ENCODE assay signal across 23 mouse cellular contexts in the genomic region with DNA sequence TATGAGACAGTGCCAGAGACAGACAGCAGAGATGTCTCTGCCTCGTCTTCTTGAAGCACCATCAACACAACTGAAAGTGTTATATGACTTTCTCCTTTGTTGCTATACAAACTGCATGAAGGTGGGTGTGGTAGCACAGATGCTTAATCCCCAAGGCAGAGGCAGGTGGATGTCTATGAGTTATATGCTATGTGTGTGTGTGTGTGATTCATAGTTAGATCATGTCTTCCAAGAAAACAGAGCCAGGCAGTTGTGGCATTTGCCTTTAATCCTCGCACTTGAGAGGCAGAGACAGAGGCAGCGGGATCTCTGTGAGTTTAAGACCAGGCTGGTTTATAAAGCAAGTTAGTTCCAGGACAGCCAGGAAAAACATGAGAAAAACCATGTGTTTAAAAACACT. TPM values are rescaled to one million over a fixed set of nuclear protein-coding genes. Genes with fewer than 3 reads are reported as not detected.
A peak's percentile ranks its signal among the peaks of the same experiment; 100 is the strongest.
DNase-seq lines count a peak whose midpoint lies in the region; TF ChIP-seq lines count a peak whose summit lies in the region.
"Had no signal": no experiment of that assay in that cellular context is flagged by ENCODE, and none has a peak within 500 bp of the region (broad histone marks: within the 10 kb centered on the region; RNA-seq: fewer than 3 reads in every experiment).

No protein-coding gene starts in this region.

- H3K79me2 ChIP-seq in C2C12 (ENCODE audit: control insufficient read depth, insufficient read depth) (peaks cover 17% of the 10 kb centered on the region), myocyte (ENCODE audit: control insufficient read depth, insufficient read depth) (peaks cover 7% of the 10 kb centered on the region)

- peaks cover 8% of the 10 kb centered on the region for H3K79me3 ChIP-seq in C2C12 (ENCODE audit: low read depth)

- H3ac ChIP-seq in C2C12 (ENCODE audit: control insufficient read depth, insufficient read length, low read depth) (no peak overlapping the region), myocyte (ENCODE audit: control insufficient read depth, insufficient read length) (no peak overlapping the region)

- no peak for TF ChIP-seq POLR2A in myocyte (IDR thresholded peaks at IDR 0.05; ENCODE audit: insufficient read length, low read depth)
- TF ChIP-seq POLR2A in kidney, adult 2 months (IDR thresholded peaks at IDR 0.05; ENCODE audit: low read depth, low read length): no peak

- 89% methylated on average over 3 of the region's 3 CpGs for WGBS in kidney, adult 2 months

- H3K36me3 ChIP-seq in C2C12 (ENCODE audit: control insufficient read depth, insufficient read depth) (peaks cover 4% of the 10 kb centered on the region), myocyte (ENCODE audit: control insufficient read depth, insufficient read depth) (no peaks in the 10 kb centered on the region)
- H3K36me3 ChIP-seq in kidney, adult 2 months (ENCODE audit: control insufficient read depth, insufficient read depth, low read length): no peaks in the 10 kb centered on the region
- H3K36me3 ChIP-seq: embryonic facial prominence, embryonic 15.5 days; forebrain, embryonic 15.5 days had no signal

- H3K4me3 ChIP-seq in C2C12 (ENCODE audit: insufficient read depth, poor library complexity, severe bottlenecking) (no peak overlapping the region), myocyte (no peak overlapping the region)
- H3K4me3 ChIP-seq in kidney, adult 2 months (ENCODE audit: insufficient read depth, low read depth, low read length): no peak overlapping the region
- H3K4me3 ChIP-seq: embryonic facial prominence, embryonic 13.5 days; embryonic facial prominence, embryonic 15.5 days; forebrain, embryonic 13.5 days; forebrain, embryonic 15.5 days had no signal

- DNase-seq in 3134 (ENCODE audit: extremely low read depth, insufficient read length, low spot score): peak; percentile 66
- peak; percentile 32 for DNase-seq in brain, adult 2 months (ENCODE audit: low read depth, low spot score)
- no peak for DNase-seq in yolk sac, embryonic 10.5 days (ENCODE audit: low spot score)
- DNase-seq in kidney, postnatal 10 days: no peak
- no peak for DNase-seq in kidney, adult 2 months
- DNase-seq: adrenal gland, adult 8-10 months; adrenal gland, postnatal 14 days; adrenal gland, postnatal 36 days; B cell, adult 2 months; cerebellum, adult 11 months; cerebellum, adult 18-20 months; cerebellum, adult 8-10 months; cerebellum, adult 9-11 months; cerebellum, postnatal 14 days; cerebellum, postnatal 36 days; embryo, embryonic 11 days had no signal

- no peak overlapping the region for H3K27ac ChIP-seq in kidney, adult 2 months (ENCODE audit: insufficient read depth, low read depth, low read length)
- H3K27ac ChIP-seq: embryonic facial prominence, embryonic 13.5 days; embryonic facial prominence, embryonic 15.5 days; forebrain, embryonic 13.5 days; forebrain, embryonic 15.5 days had no signal

- peaks cover 6% of the 10 kb centered on the region; the same call in 1 of the 2 replicates for H3K4me1 ChIP-seq in kidney, adult 2 months (ENCODE audit: control insufficient read depth, insufficient read depth, low read length)

- peak overlapping the region; percentile 46 for H3K4me2 ChIP-seq in myocyte (ENCODE audit: low read depth)
- H3K4me2 ChIP-seq: embryonic facial prominence, embryonic 13.5 days; embryonic facial prominence, embryonic 15.5 days; forebrain, embryonic 13.5 days; forebrain, embryonic 15.5 days had no signal

- H3K27me3 ChIP-seq in C2C12 (ENCODE audit: control insufficient read depth, insufficient read depth, insufficient read length): no peaks in the 10 kb centered on the region
- H3K27me3 ChIP-seq in myocyte (ENCODE audit: control insufficient read depth, insufficient read depth, insufficient read length): no peaks in the 10 kb centered on the region
- no peaks in the 10 kb centered on the region for H3K27me3 ChIP-seq in kidney, adult 2 months (replicated peaks; ENCODE audit: control insufficient read depth, insufficient read depth, low read length)
- H3K27me3 ChIP-seq: embryonic facial prominence, embryonic 13.5 days; embryonic facial prominence, embryonic 15.5 days; forebrain, embryonic 13.5 days; forebrain, embryonic 15.5 days; Patski had no signal

- TF ChIP-seq CTCF in C2C12 (IDR thresholded peaks at IDR 0.05; ENCODE audit: control insufficient read depth, insufficient read depth, insufficient read length): no peak
- TF ChIP-seq CTCF in kidney, adult 2 months (conservative IDR thresholded peaks at IDR 0.05; ENCODE audit: insufficient read depth, insufficient read length, low read depth, low read length): no peak

TF ChIP-seq in C2C12, 6 proteins besides CTCF, POLR2A, EP300 and RAD21:
- TF ChIP-seq MYOD1 (IDR thresholded peaks at IDR 0.05; ENCODE audit: control insufficient read depth, insufficient read length, low read depth): peak; percentile 91
- TF ChIP-seq FOSL1 (IDR thresholded peaks at IDR 0.05; ENCODE audit: insufficient read depth, low read length, poor library complexity, severe bottlenecking): peak; percentile 66
- TF ChIP-seq MAX (IDR thresholded peaks at IDR 0.05): no peak

TF ChIP-seq in myocyte, 11 proteins besides CTCF, POLR2A, EP300 and RAD21:
- TF ChIP-seq POLR2AphosphoS2 (IDR thresholded peaks at IDR 0.05; ENCODE audit: insufficient read length, low read depth): peak; percentile 36
- peak; percentile 61 for TF ChIP-seq TCF12 (IDR thresholded peaks at IDR 0.05; ENCODE audit: insufficient read depth, poor library complexity, severe bottlenecking)
- TF ChIP-seq REST (IDR thresholded peaks at IDR 0.05; ENCODE audit: insufficient read depth, insufficient read length): no peak
- peak in 2 of 3 experiments; percentile 14 to 57 for TF ChIP-seq MYOG (IDR thresholded peaks at IDR 0.05; ENCODE audit: control insufficient read depth in 1 of 3, insufficient read depth in 1 of 3, insufficient read length in 2 of 3, low read depth in 2 of 3)
- TF ChIP-seq TCF3 (IDR thresholded peaks at IDR 0.05; ENCODE audit: insufficient read length, low read depth): peak; percentile 27
- TF ChIP-seq CEBPB (IDR thresholded peaks at IDR 0.05; ENCODE audit: insufficient read depth, poor library complexity, severe bottlenecking): no peak
- no peak for TF ChIP-seq E2F4 (IDR thresholded peaks at IDR 0.05; ENCODE audit: insufficient read depth)
- no peak for TF ChIP-seq USF1 (IDR thresholded peaks at IDR 0.05; ENCODE audit: low read depth)
- TF ChIP-seq SRF (IDR thresholded peaks at IDR 0.05; ENCODE audit: control insufficient read depth, insufficient read length, low read depth): no peak
- TF ChIP-seq MYOD1 (IDR thresholded peaks at IDR 0.05; ENCODE audit: control insufficient read depth in 1 of 3, insufficient read length in 2 of 3, low read depth in 2 of 3): peak; percentile 26 to 91 (median 79)
- TF ChIP-seq MAX (IDR thresholded peaks at IDR 0.05; ENCODE audit: low read depth): no peak

RNA-seq across cellular contexts. Expression of a gene that starts 4.5 kb away (rescaled TPM):
- polyA plus RNA-seq in C2C12 (2012; fragmentation: generic; extraction: Trizol) (0.77 TPM), myocyte (2012; fragmentation: generic; extraction: Trizol) (2.1 TPM)
- polyA plus RNA-seq in kidney, adult 2 months (2012; rRNA removed): 47.0 and 51.4 TPM in 2 replicates

RNA-seq across cellular contexts. Expression of a gene that starts 29.6 kb away (rescaled TPM):
- polyA plus RNA-seq in C2C12 (2012; fragmentation: generic; extraction: Trizol): 225 TPM
- polyA plus RNA-seq in myocyte (2012; fragmentation: generic; extraction: Trizol): 210 TPM
- 1,369 and 1,431 TPM in 2 replicates for polyA plus RNA-seq in kidney, adult 2 months (2012; rRNA removed)

RNA-seq across cellular contexts. Expression of a gene that starts 37.1 kb away (rescaled TPM):
- 1.8 TPM for polyA plus RNA-seq in C2C12 (2012; fragmentation: generic; extraction: Trizol)
- polyA plus RNA-seq in myocyte (2012; fragmentation: generic; extraction: Trizol): 4.7 TPM
- polyA plus RNA-seq in kidney, adult 2 months (2012; rRNA removed): 55.9 and 68.1 TPM in 2 replicates

RNA-seq across cellular contexts. Expression of a gene that starts 37.1 kb away (rescaled TPM):
- polyA plus RNA-seq in C2C12 (2012; fragmentation: generic; extraction: Trizol): 31.7 TPM
- 40.9 TPM for polyA plus RNA-seq in myocyte (2012; fragmentation: generic; extraction: Trizol)
- 44.0 and 50.1 TPM in 2 replicates for polyA plus RNA-seq in kidney, adult 2 months (2012; rRNA removed)

Comparison
In these comparisons a context has a peak if more than half of its experiments do, and no peak if none do; other contexts are left out.
1. DNase-seq: peak in 3134 (single experiment) and brain, adult 2 months (single experiment); none in yolk sac, embryonic 10.5 days (single experiment), kidney, postnatal 10 days (single experiment) and kidney, adult 2 months (single experiment).
2. RNA of a gene that starts 4.5 kb away (polyA plus RNA-seq): 47.0 to 51.4 TPM in kidney, adult 2 months; 2.1 TPM in myocyte (single experiment) and 0.77 TPM in C2C12 (single experiment); every median in the first group is over 10 times any median in the second.